Mouse (Mus musculus) forebrain, embryonic 15.5 days (tissue): ENCODE results near the gene Lrr1. TPM values are rescaled to one million over a fixed set of nuclear protein-coding genes. Genes with fewer than 3 reads are reported as not detected.
"Not testable (repeated sequence)": the region's sequence is repeated elsewhere in the genome, so short reads cannot be mapped to it uniquely, and the experiment has no call there.

Experiments used
- ATAC-seq: fragments of 200-750 bp; cut with Nextera tagmentation; replicated peaks from 2 replicates; pipeline ENCODE4 v1.8.0; 2017; ENCODE audit warnings: mild to moderate bottlenecking, moderate TSS enrichment, moderate library complexity
- H3K27ac ChIP-seq: fragments of 300-500 bp; sonication (generic); replicated peaks from 2 replicates; pipeline ENCODE4 v1.5.1; 2015; ENCODE audit warnings: mild to moderate bottlenecking, inconsistent platforms
- H3K27me3 ChIP-seq: fragments of 300-500 bp; sonication (generic); 2 replicates; pipeline ENCODE4 v1.6.1; 2015; ENCODE audit warnings: inconsistent platforms
- H3K36me3 ChIP-seq: fragments of 300-500 bp; sonication (generic); 2 replicates; pipeline ENCODE4 v1.6.1; 2015; ENCODE audit warnings: mild to moderate bottlenecking, inconsistent platforms
- H3K4me1 ChIP-seq: fragments of 300-500 bp; sonication (generic); 2 replicates; pipeline ENCODE4 v1.6.1; 2015; ENCODE audit warnings: inconsistent platforms
- H3K4me2 ChIP-seq: fragments of 300-500 bp; sonication (generic); replicated peaks from 2 replicates; pipeline ENCODE4 v1.6.1; 2015; ENCODE audit warnings: mild to moderate bottlenecking, inconsistent platforms
- H3K4me3 ChIP-seq: fragments of 300-500 bp; sonication (generic); 2 replicates; pipeline ENCODE4 v1.5.1; 2015; ENCODE audit warnings: mild to moderate bottlenecking, inconsistent platforms
- H3K9ac ChIP-seq: fragments of 300-500 bp; sonication (generic); replicated peaks from 2 replicates; pipeline ENCODE4 v1.6.1; 2015; ENCODE audit warnings: mild to moderate bottlenecking, inconsistent platforms
- H3K9me3 ChIP-seq: fragments of 300-500 bp; sonication (generic); 2 replicates; pipeline ENCODE4 v1.6.1; 2016; ENCODE audit warnings: inconsistent platforms
- WGBS: fragments of 180-500 bp; shearing (Covaris S2); methylation state at CpG from one replicate; pipeline ENCODE4 v1.1.7; 2015; ENCODE audit warnings: mixed read lengths; 5-methylcytosine and 5-hydroxymethylcytosine counted together
- polyA plus RNA-seq: library from polyadenylated mRNA; unstranded; fragments of >200 nt; fragmentation: Nextera tagmentation; extraction: Ambion mirVana; gene quantifications from 2 replicates; pipeline ENCODE4 v1.2.1, GENCODE M21; 2015

Lrr1 gene
- polyA plus RNA-seq, 1 experiment from 2014 or later: 12.0 TPM

GRCm38 (mm10) chr12:69147166-69147735, 21.4 kb upstream of the Lrr1 start:
- H3K9me3 ChIP-seq: no peaks in the 10 kb centered on the region
- no peak overlapping the region for H3K9ac ChIP-seq
- no peak for ATAC-seq
- no peak overlapping the region for H3K27ac ChIP-seq
- WGBS: 95% methylated on average over 5 of the region's 5 CpGs
- no peak overlapping the region for H3K4me2 ChIP-seq
- H3K4me1 ChIP-seq: no peaks in the 10 kb centered on the region
- H3K27me3 ChIP-seq: no peaks in the 10 kb centered on the region
- H3K36me3 ChIP-seq: no peaks in the 10 kb centered on the region
- H3K4me3 ChIP-seq: no peak overlapping the region

- H3K4me2 ChIP-seq: no peak overlapping the region
- H3K36me3 ChIP-seq: no peaks in the 10 kb centered on the region
- H3K9ac ChIP-seq: no peak overlapping the region
- no peak overlapping the region for H3K27ac ChIP-seq
- no peak overlapping the region for H3K4me3 ChIP-seq
- WGBS: 84% methylated on average over 13 of the region's 13 CpGs
- no peaks in the 10 kb centered on the region for H3K9me3 ChIP-seq
- ATAC-seq: no peak
- no peaks in the 10 kb centered on the region for H3K27me3 ChIP-seq
- no peaks in the 10 kb centered on the region for H3K4me1 ChIP-seq
These were observed 18.6 kb upstream of the Lrr1 start for GRCm38 (mm10) chr12:69150049-69150448.

- peaks cover 13% of the 10 kb centered on the region for H3K4me1 ChIP-seq
- WGBS: 85% methylated on average over 2 of the region's 2 CpGs
- no peaks in the 10 kb centered on the region for H3K9me3 ChIP-seq
- H3K36me3 ChIP-seq: peaks cover 21% of the 10 kb centered on the region
- H3K27ac ChIP-seq: no peak overlapping the region
- no peak overlapping the region for H3K4me2 ChIP-seq
- H3K27me3 ChIP-seq: no peaks in the 10 kb centered on the region
- no peak for ATAC-seq
- no peak overlapping the region for H3K4me3 ChIP-seq
- H3K9ac ChIP-seq: no peak overlapping the region
These were observed 12.7 kb upstream of the Lrr1 start for GRCm38 (mm10) chr12:69155923-69156322.

GRCm38 (mm10) chr12:69156436-69156835, 12.2 kb upstream of the Lrr1 start:
- no peak overlapping the region for H3K4me2 ChIP-seq
- ATAC-seq: no peak
- H3K9ac ChIP-seq: no peak overlapping the region
- no peak overlapping the region for H3K4me3 ChIP-seq
- 90% methylated on average over 4 of the region's 4 CpGs for WGBS
- peaks cover 21% of the 10 kb centered on the region for H3K36me3 ChIP-seq
- no peaks in the 10 kb centered on the region for H3K9me3 ChIP-seq
- H3K4me1 ChIP-seq: peaks cover 13% of the 10 kb centered on the region
- no peaks in the 10 kb centered on the region for H3K27me3 ChIP-seq
- H3K27ac ChIP-seq: no peak overlapping the region

- Histone ChIP-seq H3K4me3 (peak overlapping the region; percentile 59; the same call in 1 of the 2 replicates), H3K4me1 (peaks cover 13% of the 10 kb centered on the region), H3K9ac (no peak overlapping the region), H3K36me3 (peaks cover 21% of the 10 kb centered on the region), H3K4me2 (no peak overlapping the region), H3K27ac (no peak overlapping the region), H3K9me3 (no peaks in the 10 kb centered on the region), H3K27me3 (no peaks in the 10 kb centered on the region)
- 96% methylated on average over 2 of the region's 2 CpGs for WGBS
- no peak for ATAC-seq
These were observed 11.5 kb upstream of the Lrr1 start for GRCm38 (mm10) chr12:69157107-69157506.

GRCm38 (mm10) chr12:69158366-69158764, 10.2 kb upstream of the Lrr1 start:
- Histone ChIP-seq H3K9me3 (no peaks in the 10 kb centered on the region), H3K4me1 (peaks cover 13% of the 10 kb centered on the region), H3K9ac (peak overlapping the region; percentile 77), H3K4me3 (peak overlapping the region; percentile 59), H3K27me3 (no peaks in the 10 kb centered on the region), H3K36me3 (peaks cover 21% of the 10 kb centered on the region), H3K4me2 (peak overlapping the region; percentile 51), H3K27ac (peak overlapping the region; percentile 94)
- WGBS: under 1% methylated on average over 19 of the region's 19 CpGs
- no peak for ATAC-seq

GRCm38 (mm10) chr12:69158765-69159577, 9.6 kb upstream of the Lrr1 start, which contains the start of gene Rps29:
TSS of gene Rps29 (minus strand) at chr12:69159186.
- H3K9ac ChIP-seq: peak within 1 kb of the TSS; percentile 77
- WGBS: under 1% methylated on average over 60 of the region's 68 CpGs
- H3K36me3 ChIP-seq: peaks cover 21% of the 10 kb centered on the region
- peak within 1 kb of the TSS; percentile 51 for H3K4me2 ChIP-seq
- H3K4me3 ChIP-seq: peak within 1 kb of the TSS; percentile 59
- ATAC-seq: peak; percentile 99
- H3K9me3 ChIP-seq, H3K27me3 ChIP-seq: not testable (repeated sequence)
- H3K4me1 ChIP-seq: peaks cover 13% of the 10 kb centered on the region
- H3K27ac ChIP-seq: peak within 1 kb of the TSS; percentile 94

GRCm38 (mm10) chr12:69159578-69159940, 9.1 kb upstream of the Lrr1 start:
- ATAC-seq: no peak
- Histone ChIP-seq H3K27ac (peak overlapping the region; percentile 70; the same call in 1 of the 2 replicates), H3K4me2 (no peak overlapping the region; the same call in 1 of the 2 replicates), H3K4me1 (peaks cover 13% of the 10 kb centered on the region), H3K4me3 (peak overlapping the region; percentile 59), H3K36me3 (peaks cover 21% of the 10 kb centered on the region), H3K9me3 (no peaks in the 10 kb centered on the region), H3K9ac (no peak overlapping the region), H3K27me3 (no peaks in the 10 kb centered on the region)
- 3% methylated on average over 9 of the region's 9 CpGs for WGBS

GRCm38 (mm10) chr12:69160677-69161076, 7.9 kb upstream of the Lrr1 start:
- H3K36me3 ChIP-seq: peaks cover 19% of the 10 kb centered on the region
- not testable (repeated sequence) for H3K4me3 ChIP-seq, H3K9ac ChIP-seq, H3K27ac ChIP-seq, H3K4me2 ChIP-seq, H3K9me3 ChIP-seq, ATAC-seq, H3K27me3 ChIP-seq
- WGBS: 75% methylated on average over 2 of the region's 2 CpGs
- peaks cover 13% of the 10 kb centered on the region for H3K4me1 ChIP-seq

- H3K4me3 ChIP-seq, H3K4me1 ChIP-seq, H3K27me3 ChIP-seq, H3K9me3 ChIP-seq, H3K9ac ChIP-seq, H3K4me2 ChIP-seq, H3K27ac ChIP-seq, H3K36me3 ChIP-seq, ATAC-seq: not testable (repeated sequence)
- 78% methylated on average over 4 of the region's 4 CpGs for WGBS
These were observed 5.0 kb upstream of the Lrr1 start for GRCm38 (mm10) chr12:69163586-69163985.

- no peak overlapping the region for H3K4me3 ChIP-seq
- H3K4me1 ChIP-seq: peaks cover 14% of the 10 kb centered on the region
- H3K9ac ChIP-seq: no peak overlapping the region
- no peaks in the 10 kb centered on the region for H3K9me3 ChIP-seq
- no peaks in the 10 kb centered on the region for H3K27me3 ChIP-seq
- no peak overlapping the region for H3K27ac ChIP-seq
- WGBS: 58% methylated on average over 3 of the region's 3 CpGs
- no peak overlapping the region for H3K4me2 ChIP-seq
- ATAC-seq: no peak
- H3K36me3 ChIP-seq: no peaks in the 10 kb centered on the region
These were observed 3.7 kb upstream of the Lrr1 start for GRCm38 (mm10) chr12:69164904-69165303.

- ATAC-seq, H3K9me3 ChIP-seq, H3K27ac ChIP-seq, H3K27me3 ChIP-seq, H3K36me3 ChIP-seq, H3K9ac ChIP-seq: not testable (repeated sequence)
- WGBS: 64% methylated on average over 8 of the region's 8 CpGs
- H3K4me1 ChIP-seq: peaks cover 18% of the 10 kb centered on the region
- H3K4me2 ChIP-seq: peak overlapping the region; percentile 90; the same call in 1 of the 2 replicates
- peak overlapping the region; percentile 89; the same call in 1 of the 2 replicates for H3K4me3 ChIP-seq
These were observed 1.6 kb upstream of the Lrr1 start for GRCm38 (mm10) chr12:69166861-69167581.
